In genomic region chr3:157661622-157662021, GRCm38 (mm10) we compare ENCODE assay signal across 17 mouse cellular contexts.
DNase-seq lines count a peak whose midpoint lies in the region; ATAC-seq and TF ChIP-seq lines count a peak whose summit lies in the region.
"Had no signal": no experiment of that assay in that cellular context is flagged by ENCODE, and none has a peak within 500 bp of the region (broad histone marks: within the 10 kb centered on the region; RNA-seq: fewer than 3 reads in every experiment).

No protein-coding gene starts in this region.

- TF ChIP-seq EP300 in lung, postnatal 0 days (IDR thresholded peaks at IDR 0.05): no peak

- H3K36me3 ChIP-seq in lung, postnatal 0 days (ENCODE audit: insufficient read depth, low read length): no peaks in the 10 kb centered on the region
- H3K36me3 ChIP-seq in embryonic facial prominence, embryonic 13.5 days: no peaks in the 10 kb centered on the region
- H3K36me3 ChIP-seq in limb, embryonic 14.5 days (ENCODE audit: control insufficient read depth, insufficient read depth, low read length): no peaks in the 10 kb centered on the region
- H3K36me3 ChIP-seq: forebrain, embryonic 15.5 days; heart, embryonic 15.5 days; hindbrain, embryonic 10.5 days had no signal

- H3K4me1 ChIP-seq in lung, postnatal 0 days (ENCODE audit: insufficient read depth, low read depth, low read length): no peaks in the 10 kb centered on the region
- H3K4me1 ChIP-seq in embryonic facial prominence, embryonic 13.5 days: peaks cover 8% of the 10 kb centered on the region
- 0 out of 2 replicates have a peak, but pooled peaks cover 4% of the 10 kb centered on the region for H3K4me1 ChIP-seq in limb, embryonic 14.5 days (ENCODE audit: control insufficient read depth, insufficient read depth, low read length)
- H3K4me1 ChIP-seq: forebrain, embryonic 15.5 days; heart, embryonic 15.5 days; hindbrain, embryonic 10.5 days had no signal

- H3K9me3 ChIP-seq in lung, postnatal 0 days (ENCODE audit: low read length): no peaks in the 10 kb centered on the region
- H3K9me3 ChIP-seq in embryonic facial prominence, embryonic 13.5 days: no peaks in the 10 kb centered on the region
- no peaks in the 10 kb centered on the region for H3K9me3 ChIP-seq in limb, embryonic 14.5 days (ENCODE audit: control insufficient read depth, low read length)
- H3K9me3 ChIP-seq: forebrain, embryonic 15.5 days; heart, embryonic 15.5 days; hindbrain, embryonic 10.5 days had no signal

- WGBS in lung, postnatal 0 days: 72% methylated on average over 7 of the region's 7 CpGs
- 38% methylated on average over 7 of the region's 7 CpGs for WGBS in embryonic facial prominence, embryonic 13.5 days
- WGBS in limb, embryonic 14.5 days: 40% methylated on average over 7 of the region's 7 CpGs

- intact Hi-C loops in heart, postnatal 10 days (cut with DNase I): no loop called here

- DNase-seq in lung, postnatal 0 days (ENCODE audit: low spot score): no peak
- DNase-seq in lung, adult 18-20 months: no peak
- DNase-seq in limb, embryonic 14.5 days (ENCODE audit: low spot score): peak; percentile 50
- no peak for DNase-seq in heart, postnatal 10 days
- no peak for DNase-seq in testis, postnatal 10 days (ENCODE audit: low spot score)
- DNase-seq: adrenal gland, adult 2 months; adrenal gland, postnatal 25 days; cerebellum, adult 2 months; cerebellum, postnatal 10 days; gastrocnemius, postnatal 10 days; heart, adult 2 months had no signal

- no peak overlapping the region for H3K4me2 ChIP-seq in lung, postnatal 0 days (replicated peaks; ENCODE audit: low read depth, low read length)
- no peak overlapping the region for H3K4me2 ChIP-seq in embryonic facial prominence, embryonic 13.5 days
- no peak overlapping the region for H3K4me2 ChIP-seq in limb, embryonic 14.5 days (replicated peaks; ENCODE audit: low read depth, low read length, severe bottlenecking)
- H3K4me2 ChIP-seq: forebrain, embryonic 15.5 days; heart, embryonic 11.5 days; heart, embryonic 15.5 days; hindbrain, embryonic 14.5 days had no signal

- H3K9ac ChIP-seq in lung, postnatal 0 days (replicated peaks; ENCODE audit: low read depth): no peak overlapping the region
- no peak overlapping the region for H3K9ac ChIP-seq in embryonic facial prominence, embryonic 13.5 days
- no peak overlapping the region for H3K9ac ChIP-seq in limb, embryonic 14.5 days (ENCODE audit: low read depth, low read length, severe bottlenecking)
- H3K9ac ChIP-seq: forebrain, embryonic 15.5 days; heart, embryonic 15.5 days; hindbrain, embryonic 14.5 days had no signal

- 0 out of 2 replicates have a peak, but pooled peaks have one; percentile 17 for ATAC-seq in lung, postnatal 0 days
- ATAC-seq in embryonic facial prominence, embryonic 13.5 days (ENCODE audit: insufficient number of reproducible peaks, insufficient read depth, low FRiP score, low TSS enrichment, low read depth): no peak
- peak; percentile 29 for ATAC-seq in limb, embryonic 14.5 days (ENCODE audit: low FRiP score, low read depth)
- ATAC-seq: forebrain, embryonic 15.5 days had no signal

- no peak overlapping the region for H3K4me3 ChIP-seq in lung, postnatal 0 days (ENCODE audit: low read depth, low read length)
- H3K4me3 ChIP-seq in embryonic facial prominence, embryonic 13.5 days: no peak overlapping the region
- no peak overlapping the region for H3K4me3 ChIP-seq in limb, embryonic 14.5 days (replicated peaks; ENCODE audit: low read length)
- H3K4me3 ChIP-seq: forebrain, embryonic 15.5 days; heart, adult 2 months; heart, embryonic 15.5 days; hindbrain, embryonic 10.5 days had no signal

- no peak overlapping the region for H3K27ac ChIP-seq in lung, postnatal 0 days (ENCODE audit: low read length)
- H3K27ac ChIP-seq in embryonic facial prominence, embryonic 13.5 days: peak overlapping the region; percentile 33; the same call in 1 of the 2 replicates
- no peak overlapping the region for H3K27ac ChIP-seq in limb, embryonic 14.5 days (replicated peaks; ENCODE audit: low read depth, low read length)
- H3K27ac ChIP-seq: forebrain, embryonic 15.5 days; heart, adult 2 months; heart, embryonic 15.5 days; hindbrain, embryonic 10.5 days; hindbrain, embryonic 14.5 days had no signal

- H3K27me3 ChIP-seq in lung, postnatal 0 days (replicated peaks; ENCODE audit: insufficient read depth, low read length): no peaks in the 10 kb centered on the region
- no peaks in the 10 kb centered on the region for H3K27me3 ChIP-seq in embryonic facial prominence, embryonic 13.5 days
- no peaks in the 10 kb centered on the region for H3K27me3 ChIP-seq in limb, embryonic 14.5 days (ENCODE audit: control insufficient read depth, insufficient read depth, low read length)
- H3K27me3 ChIP-seq: forebrain, embryonic 15.5 days; heart, embryonic 15.5 days had no signal

- TF ChIP-seq CTCF in lung, postnatal 0 days (IDR thresholded peaks at IDR 0.05): no peak

- TF ChIP-seq POLR2A in limb, embryonic 14.5 days (IDR thresholded peaks at IDR 0.05; ENCODE audit: borderline replicate concordance, extremely low read depth, insufficient read depth, insufficient read length): no peak
